Mouse (Mus musculus): ENCODE data around the gene Rhox2h.
"Not testable (repeated sequence)": the region's sequence is repeated elsewhere in the genome, so short reads cannot be mapped to it uniquely, and the experiment has no call there.

Rhox2h gene

DNA sequence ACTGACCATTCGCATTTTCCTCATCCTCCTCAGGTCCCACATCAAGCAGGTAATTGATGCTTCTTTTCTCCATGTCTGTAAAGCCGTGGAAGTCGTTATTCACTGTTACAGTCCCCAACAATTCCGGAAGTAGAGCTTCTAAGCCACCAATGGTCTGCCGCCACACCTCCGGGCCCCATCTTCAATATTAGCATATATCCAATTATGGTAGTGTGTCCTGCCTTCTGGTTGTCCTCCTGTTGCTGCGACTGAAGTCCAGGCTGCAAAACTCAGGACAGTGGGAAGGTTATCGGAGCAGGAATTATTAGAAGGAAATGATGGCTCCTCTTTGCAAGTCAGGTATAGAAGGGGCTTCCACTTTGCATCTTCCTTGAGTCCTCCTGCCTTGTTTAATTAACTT is at the start of gene Rhox2h:
TSS of gene Rhox2h (minus strand) at position 101 of the 400 bp plus-strand sequence.
- not testable (repeated sequence) for DNase-seq (ENCODE audit: low spot score)

DNA sequence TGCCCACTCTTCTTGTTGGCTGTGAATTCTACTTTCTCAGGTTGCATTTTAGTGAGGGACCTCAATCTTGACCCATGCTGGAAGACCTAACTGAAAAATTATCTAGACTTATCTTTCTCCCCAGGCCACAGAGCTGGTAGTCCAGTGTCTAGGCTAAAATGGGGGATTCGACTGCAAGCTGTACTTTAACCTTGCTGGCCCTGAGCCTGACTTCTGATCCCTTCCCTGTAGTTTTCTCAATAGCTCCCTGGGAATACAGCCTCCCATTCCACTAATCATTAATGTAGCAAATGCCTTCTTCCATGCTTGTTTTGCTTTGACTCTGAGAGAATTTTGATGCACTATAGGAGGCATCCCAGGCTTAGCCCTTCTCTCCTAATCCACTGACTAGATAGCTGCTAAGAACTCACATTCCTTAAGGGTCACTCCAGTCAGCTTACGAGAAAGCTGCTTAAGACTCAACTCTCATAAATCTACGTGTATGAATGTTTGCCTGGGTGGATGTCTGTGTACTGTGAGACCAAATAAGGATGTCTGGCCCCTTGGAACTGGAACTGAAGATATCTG is 28.8 kb upstream of the Rhox2h start:
- DNase-seq (ENCODE audit: low spot score) = no peak

DNA sequence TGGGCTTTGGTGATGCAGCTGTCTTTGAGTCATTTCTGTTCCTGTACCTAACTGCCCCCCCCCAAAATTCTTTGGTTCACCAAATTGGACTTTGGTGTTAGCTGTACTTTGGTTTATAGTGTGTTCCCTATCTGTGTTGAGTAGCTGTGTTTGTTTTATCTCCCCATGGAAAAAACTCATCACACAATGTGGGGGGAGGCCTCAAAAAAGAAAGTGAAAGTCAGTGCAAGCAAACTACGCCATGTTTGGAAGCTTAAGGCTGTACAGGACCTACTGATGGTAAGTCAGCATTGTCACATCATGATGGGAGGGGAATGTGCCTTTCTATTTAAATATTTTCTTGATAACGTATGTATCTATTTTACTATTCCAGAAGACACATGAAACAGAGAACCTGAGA is 19.2 kb upstream of the Rhox2h start:
- DNase-seq (ENCODE audit: low spot score) = no peak

DNA sequence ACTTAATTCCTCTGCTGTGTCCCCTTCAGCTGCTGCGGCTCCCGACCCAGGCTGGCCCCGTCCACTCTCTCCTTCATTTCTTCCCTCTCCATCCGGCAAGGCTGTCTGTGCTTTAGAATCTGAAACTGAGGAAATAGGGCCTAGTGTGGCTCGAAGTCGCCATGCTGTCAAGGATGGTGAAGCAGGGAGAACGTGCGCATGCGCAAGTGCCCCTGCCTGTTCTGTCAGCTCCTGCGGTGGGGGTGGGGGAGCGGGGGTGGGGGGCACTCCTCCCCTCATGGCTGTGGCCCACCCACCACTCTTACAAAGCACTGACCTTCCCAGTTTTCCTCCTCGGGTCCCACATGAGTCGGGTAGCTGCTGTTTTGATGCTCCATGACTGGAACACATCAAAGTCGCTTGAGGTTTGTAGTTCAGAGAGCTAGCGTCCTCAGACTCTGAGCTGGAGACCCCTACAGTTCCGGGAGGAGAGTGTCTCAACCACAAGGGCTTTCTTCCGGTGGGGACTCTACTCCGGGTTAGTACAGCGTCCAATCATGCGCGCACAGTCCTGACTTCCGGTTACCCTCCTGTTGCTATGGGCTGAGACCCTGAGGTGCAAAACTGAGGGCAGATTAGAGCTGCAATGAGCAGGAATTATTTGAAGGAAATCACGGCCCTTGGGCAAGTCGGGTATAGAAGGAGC is 10.1 kb upstream of the Rhox2h start:
- DNase-seq (ENCODE audit: low spot score) = no peak

DNA sequence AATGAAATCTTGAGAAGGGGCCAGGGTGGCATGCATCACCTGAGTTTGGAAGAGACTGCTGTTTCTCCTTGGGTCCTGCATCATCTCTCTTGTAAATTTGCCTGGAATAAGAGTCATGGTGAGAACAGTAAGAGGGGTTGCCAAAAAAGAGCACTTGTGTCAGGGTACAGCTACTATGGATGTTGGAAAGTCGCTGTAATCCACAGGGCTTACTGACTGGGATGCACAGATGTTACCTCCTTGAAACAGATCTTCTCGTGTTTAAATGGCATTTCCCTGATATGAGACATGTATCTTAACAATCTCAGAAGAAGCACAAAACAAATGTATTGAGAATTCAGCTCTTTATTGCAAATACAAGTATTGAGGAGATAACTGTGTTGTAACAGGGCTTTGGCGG is 4.4 kb downstream of the Rhox2h start, which contains the start of gene Rhox3h:
TSS of gene Rhox3h (minus strand) at position 101 of the 400 bp plus-strand sequence.
- DNase-seq (ENCODE audit: low spot score) = not testable (repeated sequence)

DNA sequence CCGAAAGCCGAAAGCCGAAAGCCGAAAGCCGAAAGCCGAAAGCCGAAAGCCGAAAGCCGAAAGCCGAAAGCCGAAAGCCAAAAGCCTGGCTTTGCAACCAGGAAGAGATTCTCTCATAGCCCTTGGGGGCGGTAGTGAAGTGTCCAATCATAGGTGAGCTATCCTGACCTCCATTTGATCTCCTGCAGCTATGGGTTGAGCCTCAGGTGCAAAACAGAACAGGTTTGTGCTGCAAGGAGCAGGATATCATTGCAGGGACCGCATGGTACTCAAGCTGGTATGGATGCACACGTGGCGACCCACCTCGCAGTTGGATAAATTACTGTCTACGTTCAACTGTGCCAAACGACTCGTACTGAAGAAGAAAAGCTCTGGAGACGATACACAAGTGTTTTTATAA is 21.9 kb downstream of the Rhox2h start, which contains the start of gene Rhox4g:
TSS of gene Rhox4g (minus strand) at position 101 of the 400 bp plus-strand sequence.
- DNase-seq (ENCODE audit: low spot score) = not testable (repeated sequence)

DNA sequence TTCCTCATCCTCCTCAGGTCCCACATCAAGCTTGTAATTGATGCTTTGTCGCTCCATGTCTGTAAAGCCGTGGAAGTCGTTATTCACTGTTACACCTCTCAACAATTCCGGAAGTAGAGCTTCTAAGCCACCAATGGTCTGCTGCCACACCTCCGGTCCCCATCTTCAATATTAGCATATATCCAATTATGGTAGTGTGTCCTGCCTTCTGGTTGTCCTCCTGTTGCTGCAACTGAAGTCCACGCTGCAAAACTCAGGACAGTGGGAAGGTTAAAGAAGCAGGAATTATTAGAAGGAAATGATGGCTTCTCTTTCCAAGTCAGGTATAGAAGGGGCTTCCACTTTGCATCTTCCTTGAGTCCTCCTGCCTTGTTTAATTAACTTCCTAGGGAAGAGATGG is 29.7 kb downstream of the Rhox2h start, which contains the start of gene Rhox2g:
TSS of gene Rhox2g (minus strand) at position 101 of the 400 bp plus-strand sequence.
- not testable (repeated sequence) for DNase-seq (ENCODE audit: low spot score)

DNA sequence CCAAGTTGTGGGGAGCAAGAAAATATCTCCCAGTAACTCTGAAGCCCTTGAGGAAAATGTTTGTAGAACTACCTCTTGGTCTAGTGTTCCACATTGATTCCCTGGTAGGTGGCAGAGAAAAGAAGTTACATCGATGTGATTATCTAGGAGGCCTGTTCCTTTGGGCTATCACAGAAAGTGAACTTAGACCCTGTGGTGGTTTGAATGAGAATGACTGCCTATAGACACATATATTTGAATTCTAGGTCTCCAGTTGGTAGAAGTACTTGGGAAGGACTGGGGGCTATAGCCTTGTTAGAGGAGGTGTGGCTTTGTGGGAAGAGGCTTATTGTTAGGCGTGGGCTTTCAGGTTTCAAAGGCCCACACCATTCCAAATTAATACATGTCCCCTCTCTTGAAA is 44.6 kb downstream of the Rhox2h start, which contains the start of gene Rhox3g:
TSS of gene Rhox3g (minus strand) at position 101 of the 400 bp plus-strand sequence.
- DNase-seq (ENCODE audit: low spot score) = not testable (repeated sequence)

All from urinary bladder, postnatal 10 days (tissue).